Mouse (Mus musculus): Measurements from ENCODE around the gene Ube2v1. TPM values are rescaled to one million over a fixed set of nuclear protein-coding genes. Genes with fewer than 3 reads are reported as not detected.

The Ube2v1 gene
- total RNA-seq, 4 experiments from 2014 or later = 163 to 176 (median 172) TPM

DNA sequence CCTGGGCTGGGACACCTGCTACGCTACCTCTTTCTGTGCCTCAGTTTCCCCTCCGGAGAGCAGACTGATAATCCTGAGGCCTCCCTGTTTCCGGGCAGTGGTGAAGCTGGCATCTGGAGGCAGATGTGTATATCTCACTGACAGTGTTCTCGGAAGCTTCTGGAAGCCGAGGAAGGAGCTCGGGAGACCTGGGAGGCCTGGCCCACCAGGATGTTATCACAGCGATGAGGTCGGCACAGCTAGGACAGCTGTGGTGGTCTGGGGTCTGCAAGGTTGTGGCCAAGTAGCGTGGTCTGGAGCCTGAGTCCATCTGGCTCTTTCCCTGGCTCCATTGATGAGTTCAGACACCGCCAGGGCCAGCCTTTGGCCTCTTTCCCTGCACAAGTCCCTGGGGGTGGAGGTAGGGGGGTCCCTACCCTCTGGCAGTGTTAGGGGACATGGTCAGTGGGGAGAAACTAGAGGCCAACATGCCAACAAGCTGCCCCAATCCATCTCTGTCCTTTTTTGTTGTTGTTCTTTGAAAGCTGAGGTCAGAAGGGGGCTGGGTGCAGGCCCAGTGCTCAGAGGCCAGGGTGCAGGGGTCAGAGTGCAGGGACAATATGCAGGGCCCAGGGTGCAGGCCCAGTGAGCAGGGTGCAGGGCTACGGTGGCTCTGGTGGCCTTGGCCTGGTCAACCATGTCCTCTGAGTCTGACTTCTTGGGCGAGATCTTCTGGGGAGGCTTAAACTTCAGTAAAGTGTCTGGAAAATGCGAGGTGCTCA lies 67.2 kb downstream of the Ube2v1 start:
- no peak for DNase-seq (ENCODE audit: low spot score in 2 of 2)

DNA sequence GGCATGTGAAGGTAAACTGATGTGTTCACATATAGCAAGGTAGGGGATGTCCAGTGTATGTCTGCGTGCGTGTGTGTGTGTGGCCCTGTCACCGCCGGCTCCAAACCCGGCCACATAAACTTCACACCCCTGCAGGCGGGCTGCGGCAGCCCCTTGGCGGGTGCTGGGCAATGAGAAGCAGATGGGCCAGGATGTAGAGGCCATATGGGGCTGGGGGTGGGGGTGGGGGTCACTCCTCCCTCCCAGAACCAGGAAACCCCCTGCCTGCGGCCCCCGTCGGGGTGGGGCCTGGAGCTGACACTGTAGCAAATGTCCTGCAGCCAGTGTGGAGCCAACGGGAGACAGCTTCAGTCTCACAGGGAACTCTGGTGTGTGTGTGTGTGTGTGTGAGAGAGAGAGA lies 68.2 kb downstream of the Ube2v1 start:
- no peak for DNase-seq (ENCODE audit: low spot score in 2 of 2)

DNA sequence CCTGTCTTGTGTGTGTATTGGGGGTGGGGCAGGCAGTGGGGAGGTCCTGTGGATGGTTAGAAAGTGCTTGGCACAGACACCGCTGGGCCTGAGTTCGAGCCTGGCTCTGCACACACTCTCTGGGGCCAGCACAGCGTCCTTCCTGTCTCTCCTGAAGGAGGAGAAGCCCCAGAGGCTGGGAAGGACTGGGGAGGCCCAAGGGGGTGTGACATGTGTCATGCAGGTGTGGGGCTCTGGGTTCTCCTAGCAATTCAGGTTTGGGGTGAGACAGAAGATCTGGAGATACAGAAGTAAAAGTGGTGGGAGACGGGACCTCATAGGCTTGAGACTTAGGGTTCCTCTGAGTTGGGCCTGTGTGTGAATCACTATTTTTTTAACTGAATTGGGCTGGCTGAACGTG lies 68.9 kb downstream of the Ube2v1 start:
- DNase-seq (ENCODE audit: low spot score in 2 of 2) = no peak

- no peak for DNase-seq (ENCODE audit: low spot score in 2 of 2)
These were observed 69.8 kb downstream of the Ube2v1 start for GRCm38 (mm10) chr2:167562101-167562500.

DNA sequence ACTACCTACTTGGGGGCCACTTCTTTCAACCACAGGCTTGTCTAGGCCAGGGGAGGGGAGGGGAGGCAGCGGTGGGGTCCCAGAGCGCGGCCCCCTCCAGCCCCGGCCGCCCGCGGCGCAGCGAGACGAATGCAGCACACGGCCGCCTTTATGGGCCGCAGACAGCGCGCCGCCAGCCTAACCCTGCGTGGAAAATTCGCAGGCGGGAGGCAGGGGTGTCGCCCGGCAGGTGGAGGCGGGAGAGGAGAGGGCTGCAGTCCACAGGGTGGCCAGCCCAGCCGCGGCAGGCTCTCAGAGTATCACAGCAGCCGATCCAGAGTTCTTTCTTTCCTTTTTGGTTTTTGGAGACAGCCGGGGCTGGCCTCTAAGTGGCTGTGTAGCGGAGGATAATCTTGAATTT lies 72.5 kb downstream of the Ube2v1 start:
- DNase-seq (ENCODE audit: low spot score in 2 of 2) = no peak

Small RNAs within 50 kb of the gene (microRNA-seq; reads per million reads assigned to microRNA genes)
- gene Gm22355 = not detected

Other genes starting within 250 kb of the Ube2v1 start
- gene Slc9a8, start 210.4 kb downstream of the Ube2v1 start, total RNA-seq (2022) = 10 to 100 TPM; 21.8 to 27.9 (median 24.9) TPM
- gene Rnf114, start 139.4 kb downstream of the Ube2v1 start, total RNA-seq (2022) = 10 to 100 TPM; 40.8 to 45.8 (median 43.0) TPM
- 10 to 100 TPM; 19.9 to 22.6 (median 20.4) TPM for gene Spata2, start 139.2 kb downstream of the Ube2v1 start, total RNA-seq (2022)
- under 1 TPM; 0.24 to 0.94 (median 0.65) TPM for gene Snai1, start 93.9 kb downstream of the Ube2v1 start, total RNA-seq (2022)
- gene Gm20431, start 29.4 kb upstream of the Ube2v1 start, total RNA-seq (2022) = 10 to 100 TPM in 2 of 4 experiments, 1 to 10 TPM in 2; 5.9 to 14.3 (median 9.0) TPM
- 100 to 1,000 TPM in 2 of 4 experiments, 10 to 100 TPM in 2; 75.3 to 167 (median 96.4) TPM for gene Cebpb, start 56.8 kb upstream of the Ube2v1 start, total RNA-seq (2022)
- gene Tmem189, start 57.7 kb upstream of the Ube2v1 start, total RNA-seq (2022) = 10 to 100 TPM; 11.8 to 13.1 (median 12.5) TPM

All from gastrocnemius, adult 8-10 months (tissue).